ENCODE assay signal across 14 mouse cellular contexts in the genomic region with DNA sequence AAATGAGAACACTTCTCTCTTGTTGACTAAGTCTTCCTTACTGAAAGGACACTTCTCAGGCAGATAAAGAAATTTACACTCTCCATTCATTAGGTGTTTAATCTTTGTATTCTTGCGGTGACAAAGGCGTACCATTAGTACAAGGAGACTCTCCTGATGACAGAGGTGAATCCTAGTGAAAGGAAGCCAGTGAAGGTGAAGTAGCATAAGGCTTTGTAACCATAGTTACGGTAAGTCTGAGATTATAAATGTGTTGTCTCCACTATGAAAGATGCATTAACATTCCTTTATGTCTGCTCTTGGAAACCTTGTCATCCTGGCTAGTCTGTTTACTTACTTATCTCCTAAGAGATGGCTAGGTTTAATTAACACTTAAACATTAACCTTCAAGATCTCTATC.
"Had no signal": no experiment of that assay in that cellular context is flagged by ENCODE, and none has a peak within 500 bp of the region (broad histone marks: within the 10 kb centered on the region; RNA-seq: fewer than 3 reads in every experiment).

No protein-coding gene starts in this region.

- ATAC-seq: liver, embryonic 12.5 days had no signal

- H3K9me3 ChIP-seq: liver, embryonic 12.5 days; midbrain, embryonic 12.5 days; neural tube, embryonic 12.5 days; stomach, embryonic 15.5 days had no signal

- H3K27me3 ChIP-seq: liver, embryonic 12.5 days; neural tube, embryonic 12.5 days; stomach, embryonic 15.5 days had no signal

- H3K9ac ChIP-seq: liver, embryonic 12.5 days; liver, embryonic 14.5 days; lung, embryonic 14.5 days; midbrain, embryonic 12.5 days; neural tube, embryonic 12.5 days; stomach, embryonic 15.5 days had no signal

- H3K4me2 ChIP-seq: liver, embryonic 12.5 days; lung, embryonic 14.5 days; midbrain, embryonic 12.5 days; neural tube, embryonic 12.5 days; stomach, embryonic 15.5 days had no signal

- H3K4me1 ChIP-seq: liver, embryonic 12.5 days; neural tube, embryonic 12.5 days; stomach, embryonic 15.5 days had no signal

- DNase-seq: lung, adult 18-20 months; lung, embryonic 14.5 days; lung, postnatal 10 days; lung, postnatal 4 days; right cerebral cortex, postnatal 14 days; thymus, adult 2 months; thymus, postnatal 25 days; thymus, postnatal 4 days had no signal

- H3K27ac ChIP-seq: liver, embryonic 12.5 days; liver, embryonic 14.5 days; midbrain, embryonic 12.5 days; neural tube, embryonic 12.5 days; stomach, embryonic 15.5 days; stomach, postnatal 0 days had no signal

- H3K4me3 ChIP-seq: liver, embryonic 12.5 days; midbrain, embryonic 12.5 days; neural tube, embryonic 12.5 days; stomach, embryonic 15.5 days had no signal

- H3K36me3 ChIP-seq: liver, embryonic 12.5 days; midbrain, embryonic 12.5 days; neural tube, embryonic 12.5 days; stomach, embryonic 15.5 days had no signal
